21 mouse cellular contexts compared by ENCODE assay signal in the genomic region with DNA sequence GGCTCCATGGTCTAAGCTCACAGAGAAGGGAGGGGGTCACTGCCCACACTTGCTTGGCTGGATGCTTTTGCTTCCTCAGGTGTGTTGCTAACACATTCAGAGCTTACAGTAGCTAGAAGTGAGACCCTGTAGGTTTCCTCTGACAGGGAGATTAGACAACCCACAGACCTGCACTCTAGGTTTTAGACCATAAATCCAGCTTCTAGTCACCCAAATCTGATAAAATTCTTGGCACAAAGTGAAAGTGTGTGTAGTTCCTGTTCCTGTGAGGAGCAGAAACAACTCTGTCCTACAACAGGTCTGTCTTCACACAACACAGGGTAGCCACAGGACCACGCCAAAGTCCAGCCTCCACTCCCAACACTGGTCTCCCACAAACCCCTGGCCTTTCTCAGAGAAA. TPM values are rescaled to one million over a fixed set of nuclear protein-coding genes. Genes with fewer than 3 reads are reported as not detected.
DNase-seq lines count a peak whose midpoint lies in the region; ATAC-seq and TF ChIP-seq lines count a peak whose summit lies in the region.
"Had no signal": no experiment of that assay in that cellular context is flagged by ENCODE, and none has a peak within 500 bp of the region (broad histone marks: within the 10 kb centered on the region; RNA-seq: fewer than 3 reads in every experiment).

No protein-coding gene starts in this region.

- no peak for TF ChIP-seq POLR2A in MEL (IDR thresholded peaks at IDR 0.05; ENCODE audit: control insufficient read depth in 1 of 2, insufficient read depth in 1 of 2, low read depth in 1 of 2, low read length in 2 of 2, poor library complexity in 1 of 2)
- no peak for TF ChIP-seq POLR2A in cerebellum, adult 2 months (IDR thresholded peaks at IDR 0.05; ENCODE audit: borderline replicate concordance, insufficient read depth, low read length)

- H3K4me1 ChIP-seq in heart, embryonic 14.5 days (ENCODE audit: control insufficient read depth in 2 of 2, insufficient read depth in 2 of 2, low read length in 2 of 2), result peaks cover 50 to 81% of the 10 kb centered on the region in 2 experiments
- H3K4me1 ChIP-seq in heart, embryonic 12.5 days (replicated peaks), result peaks cover 95% of the 10 kb centered on the region
- H3K4me1 ChIP-seq in MEL (ENCODE audit: control insufficient read depth in 1 of 2, insufficient read depth in 2 of 2, low read length in 2 of 2), result peaks cover 41 to 69% of the 10 kb centered on the region in 2 experiments
- peaks cover 99% of the 10 kb centered on the region for H3K4me1 ChIP-seq in liver, embryonic 12.5 days
- H3K4me1 ChIP-seq in cerebellum, adult 2 months (ENCODE audit: control insufficient read depth, insufficient read depth, low read length), result peaks cover 10% of the 10 kb centered on the region

- H3K9ac ChIP-seq in heart, embryonic 14.5 days (ENCODE audit: low read length), result peak overlapping the region; percentile 30; the same call in 1 of the 2 replicates
- no peak overlapping the region for H3K9ac ChIP-seq in heart, embryonic 12.5 days
- peak overlapping the region; percentile 25 for H3K9ac ChIP-seq in MEL (ENCODE audit: control insufficient read depth, low read depth, low read length, poor library complexity, severe bottlenecking)
- H3K9ac ChIP-seq in liver, embryonic 12.5 days, result peak overlapping the region; percentile 40
- H3K9ac ChIP-seq: heart, embryonic 15.5 days; hindbrain, embryonic 12.5 days; midbrain, embryonic 13.5 days had no signal

- H3K79me2 ChIP-seq in MEL (ENCODE audit: control insufficient read depth, insufficient read depth, low read length, poor library complexity), result peaks cover 62% of the 10 kb centered on the region

- no peak overlapping the region for H3K4me3 ChIP-seq in heart, embryonic 14.5 days (ENCODE audit: control insufficient read depth in 1 of 2, insufficient read depth in 1 of 2, low read depth in 1 of 2, low read length in 2 of 2)
- H3K4me3 ChIP-seq in heart, embryonic 12.5 days, result no peak overlapping the region
- peak overlapping the region in 1 of 2 experiments; percentile 2; a peak in 1 of 4 replicates for H3K4me3 ChIP-seq in MEL (ENCODE audit: control insufficient read depth in 1 of 2, insufficient read depth in 1 of 2, low read depth in 2 of 2, low read length in 2 of 2)
- H3K4me3 ChIP-seq in liver, embryonic 12.5 days, result no peak overlapping the region
- H3K4me3 ChIP-seq in cerebellum, adult 2 months (replicated peaks; ENCODE audit: insufficient read depth, low read depth, low read length), result no peak overlapping the region
- H3K4me3 ChIP-seq: heart, embryonic 15.5 days; hindbrain, embryonic 12.5 days; midbrain, embryonic 13.5 days had no signal

- peak; percentile 69 to 84 for TF ChIP-seq EP300 in MEL (IDR thresholded peaks at IDR 0.05; ENCODE audit: low read depth in 1 of 2, low read length in 2 of 2)

- 0 out of 4 replicates have a peak overlapping the region, but pooled peaks of 1 of the 2 experiments have one; percentile 20 for H3K27ac ChIP-seq in heart, embryonic 14.5 days (replicated peaks in 1 of 2; ENCODE audit: control insufficient read depth in 1 of 2, insufficient read depth in 1 of 2, low read depth in 2 of 2, low read length in 2 of 2)
- H3K27ac ChIP-seq in heart, embryonic 12.5 days (ENCODE audit: poor library complexity, severe bottlenecking), result no peak overlapping the region
- peak overlapping the region; percentile 94 for H3K27ac ChIP-seq in MEL (ENCODE audit: control insufficient read depth, low read depth, low read length)
- H3K27ac ChIP-seq in liver, embryonic 12.5 days, result peak overlapping the region; percentile 90
- no peak overlapping the region for H3K27ac ChIP-seq in cerebellum, adult 2 months (ENCODE audit: insufficient read depth, low read length)
- H3K27ac ChIP-seq: hindbrain, embryonic 12.5 days; midbrain, embryonic 13.5 days had no signal

- no peak for TF ChIP-seq RAD21 in MEL (IDR thresholded peaks at IDR 0.05; ENCODE audit: low read depth, low read length)

- no peak for TF ChIP-seq CTCF in MEL (IDR thresholded peaks at IDR 0.05 in 2 of 3, conservative IDR thresholded peaks at IDR 0.05 in 1 of 3; ENCODE audit: control insufficient read depth in 1 of 3, insufficient read depth in 1 of 3, low read depth in 2 of 3, low read length in 3 of 3, poor library complexity in 1 of 3, severe bottlenecking in 1 of 3)
- no peak for TF ChIP-seq CTCF in cerebellum, adult 2 months (IDR thresholded peaks at IDR 0.05; ENCODE audit: borderline replicate concordance, insufficient read depth, low read depth, low read length)

- H3K9me3 ChIP-seq in heart, embryonic 14.5 days (ENCODE audit: control insufficient read depth, low read length), result no peaks in the 10 kb centered on the region
- no peaks in the 10 kb centered on the region for H3K9me3 ChIP-seq in heart, embryonic 12.5 days (replicated peaks)
- H3K9me3 ChIP-seq in MEL (replicated peaks; ENCODE audit: insufficient read depth, low read length), result no peaks in the 10 kb centered on the region
- H3K9me3 ChIP-seq in liver, embryonic 12.5 days (replicated peaks), result no peaks in the 10 kb centered on the region
- H3K9me3 ChIP-seq: heart, embryonic 15.5 days; hindbrain, embryonic 12.5 days; midbrain, embryonic 13.5 days had no signal

- H3K4me2 ChIP-seq in heart, embryonic 14.5 days (ENCODE audit: low read length), result no peak overlapping the region
- H3K4me2 ChIP-seq in heart, embryonic 12.5 days, result no peak overlapping the region
- peak overlapping the region; percentile 50 for H3K4me2 ChIP-seq in liver, embryonic 12.5 days
- H3K4me2 ChIP-seq: heart, embryonic 15.5 days; hindbrain, embryonic 12.5 days; midbrain, embryonic 13.5 days had no signal

- DNase-seq in MEL (ENCODE audit: low read depth, low spot score), result peak; percentile 86
- DNase-seq in cerebellum, adult 2 months, result no peak
- no peak for DNase-seq in right cerebral cortex, postnatal 10 days (ENCODE audit: low spot score in 2 of 2)
- no peak for DNase-seq in right cerebral cortex, postnatal 4 days
- DNase-seq: adrenal gland, adult 8-10 months; cerebellum, postnatal 14 days; kidney, adult 2 months; kidney, postnatal 4 days; left cerebral cortex, postnatal 4 days; lung, adult 2 months; lung, postnatal 36 days; thymus, postnatal 4 days had no signal

- 88% methylated on average over 1 of the region's 1 CpGs for WGBS in heart, embryonic 14.5 days
- WGBS in heart, embryonic 12.5 days, result 70% methylated on average over 1 of the region's 1 CpGs
- WGBS in liver, embryonic 12.5 days (ENCODE audit: insufficient replicate concordance), result 20% methylated on average over 1 of the region's 1 CpGs
- WGBS in cerebellum, adult 2 months, result 92% methylated on average over 1 of the region's 1 CpGs

- H3K36me3 ChIP-seq in heart, embryonic 14.5 days (ENCODE audit: control insufficient read depth, insufficient read depth, low read length), result 0 out of 2 replicates have a peak, but pooled peaks cover 5% of the 10 kb centered on the region
- H3K36me3 ChIP-seq in heart, embryonic 12.5 days, result no peaks in the 10 kb centered on the region
- H3K36me3 ChIP-seq in MEL (ENCODE audit: control insufficient read depth in 1 of 2, insufficient read depth in 2 of 2, low read length in 2 of 2), result peaks cover 0 to 66% of the 10 kb centered on the region in 2 experiments; a peak in 3 of 4 replicates
- peaks cover 40% of the 10 kb centered on the region for H3K36me3 ChIP-seq in liver, embryonic 12.5 days
- H3K36me3 ChIP-seq: heart, embryonic 15.5 days; hindbrain, embryonic 12.5 days had no signal

- ATAC-seq in heart, embryonic 14.5 days (ENCODE audit: insufficient number of reproducible peaks, insufficient read depth, low FRiP score, low read depth), result no peak
- ATAC-seq in heart, embryonic 12.5 days (ENCODE audit: insufficient number of reproducible peaks, low FRiP score), result no peak
- no peak for ATAC-seq in liver, embryonic 12.5 days
- peak; percentile 29 for ATAC-seq in megakaryocyte progenitor cell, adult 5-6 weeks (replicated peaks; ENCODE audit: poor library complexity)
- ATAC-seq: forebrain, embryonic 14.5 days; midbrain, embryonic 13.5 days had no signal

- no peaks in the 10 kb centered on the region for H3K27me3 ChIP-seq in heart, embryonic 14.5 days (ENCODE audit: control insufficient read depth, insufficient read depth, low read length)
- H3K27me3 ChIP-seq in heart, embryonic 12.5 days (replicated peaks), result no peaks in the 10 kb centered on the region
- no peaks in the 10 kb centered on the region for H3K27me3 ChIP-seq in MEL (ENCODE audit: control insufficient read depth in 1 of 2, insufficient read depth in 2 of 2, low read length in 2 of 2)
- no peaks in the 10 kb centered on the region for H3K27me3 ChIP-seq in liver, embryonic 12.5 days (replicated peaks)
- H3K27me3 ChIP-seq in cerebellum, adult 2 months (ENCODE audit: control insufficient read depth, insufficient read depth, low read length), result no peaks in the 10 kb centered on the region
- H3K27me3 ChIP-seq: CH12.LX; heart, embryonic 15.5 days; hindbrain, embryonic 12.5 days; midbrain, embryonic 13.5 days had no signal

TF ChIP-seq in MEL, 35 proteins besides CTCF, POLR2A, EP300 and RAD21 (continues in another document):
- TF ChIP-seq TCF12 (IDR thresholded peaks at IDR 0.05; ENCODE audit: low read depth, low read length) (0 out of 2 replicates have a peak, but pooled peaks have one; percentile 38), NRF1 (IDR thresholded peaks at IDR 0.05; ENCODE audit: insufficient read depth, low read depth, low read length, poor library complexity, severe bottlenecking) (no peak), GATA1 (IDR thresholded peaks at IDR 0.05; ENCODE audit: low read depth, low read length) (peak; percentile 96), ZNF384 (IDR thresholded peaks at IDR 0.05; ENCODE audit: low read depth, low read length) (0 out of 2 replicates have a peak, but pooled peaks have one; percentile 22), ZKSCAN1 (IDR thresholded peaks at IDR 0.05; ENCODE audit: low read depth, low read length) (no peak), ELF1 (IDR thresholded peaks at IDR 0.05; ENCODE audit: low read depth, low read length) (no peak), CHD1 (IDR thresholded peaks at IDR 0.05; ENCODE audit: low read depth, low read length) (no peak; the same call in none of the 2 replicates), TAL1 (IDR thresholded peaks at IDR 0.05; ENCODE audit: low read length) (peak; percentile 36; the same call in 1 of the 2 replicates), RCOR1 (IDR thresholded peaks at IDR 0.05; ENCODE audit: low read depth, low read length) (peak; percentile 86)

RNA-seq across cellular contexts. Expression of gene Stk24, which starts 21.5 kb away (rescaled TPM):
- 45.2 and 48.9 TPM in 2 replicates for polyA plus RNA-seq in heart, embryonic 14.5 days (2014; fragmentation: Nextera tagmentation; extraction: Ambion mirVana)
- 52.9 and 55.6 TPM in 2 replicates for polyA plus RNA-seq in heart, embryonic 12.5 days (2016; fragmentation: Nextera tagmentation; extraction: Ambion mirVana)
- total RNA-seq in MEL (2012; rRNA removed), result 60.5 and 62.5 TPM in 2 replicates
- 10 to 100 TPM in 1 of 2 experiments, not detected in 1; 79.3 TPM for polyA plus RNA-seq in MEL (2012; ENCODE audit: insufficient read depth in 1 of 2, insufficient read length in 2 of 2, low read depth in 1 of 2, low replicate concordance in 2 of 2, missing spikeins in 1 of 2)
- polyA plus RNA-seq in liver, embryonic 12.5 days (2016; fragmentation: Nextera tagmentation; extraction: Ambion mirVana), result 56.8 and 62.0 TPM in 2 replicates
- 97.1 and 100 TPM in 2 replicates for total RNA-seq in megakaryocyte progenitor cell, adult 5-6 weeks (2015)
- total RNA-seq in megakaryocyte progenitor cell, adult 5-6 weeks (2017), result 73.4 and 76.7 TPM in 2 replicates
- polyA plus RNA-seq in cerebellum, adult 2 months (2012; rRNA removed), result 31.1 and 37.2 TPM in 2 replicates

Comparison
In these comparisons a context has a peak if more than half of its experiments do, and no peak if none do; other contexts are left out.
1. H3K27ac ChIP-seq: peak in MEL (single experiment) and liver, embryonic 12.5 days (single experiment); none in heart, embryonic 12.5 days (single experiment) and cerebellum, adult 2 months (single experiment).